Comparison of ENCODE assay signal across 8 mouse cellular contexts in the genomic region with DNA sequence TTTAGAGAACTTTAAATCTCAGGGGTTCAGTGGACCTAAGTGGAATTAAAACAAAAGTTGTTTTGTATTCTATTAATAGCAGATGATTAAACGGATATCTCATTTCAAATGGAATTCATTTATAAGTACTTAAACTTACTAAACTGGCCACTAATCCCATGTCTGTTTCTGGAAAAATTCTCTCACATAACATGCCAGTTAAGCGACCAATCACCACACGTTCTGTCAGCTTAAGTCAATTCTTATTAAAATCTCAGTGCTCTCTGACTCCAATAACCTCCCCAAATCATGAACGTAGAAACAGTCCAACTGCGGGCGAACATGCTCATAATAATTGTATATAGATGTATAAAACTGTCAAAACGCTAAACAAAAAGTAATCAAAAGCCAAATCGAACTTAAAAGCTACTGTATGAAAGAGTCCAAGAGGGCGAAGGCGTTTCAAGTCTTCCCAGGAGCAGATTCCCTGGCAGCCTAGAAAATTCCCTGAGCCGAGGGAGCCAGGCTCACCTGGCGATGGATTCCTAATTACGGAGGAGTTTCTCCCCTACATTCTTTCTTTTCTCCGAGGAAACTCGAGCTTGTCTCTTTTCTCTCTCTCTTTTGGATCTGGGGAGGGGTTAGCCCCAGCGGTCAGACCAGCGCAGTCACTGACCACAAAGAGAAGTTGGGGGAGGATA. TPM values are rescaled to one million over a fixed set of nuclear protein-coding genes. Genes with fewer than 3 reads are reported as not detected.
DNase-seq lines count a peak whose midpoint lies in the region; ATAC-seq and TF ChIP-seq lines count a peak whose summit lies in the region.

No protein-coding gene starts in this region.

- H3K4me1 ChIP-seq in cerebellum, adult 2 months (ENCODE audit: control insufficient read depth, insufficient read depth, low read length): no peaks in the 10 kb centered on the region
- peaks cover 12% of the 10 kb centered on the region for H3K4me1 ChIP-seq in thymus, adult 2 months (replicated peaks; ENCODE audit: control insufficient read depth, insufficient read depth, low read length)
- H3K4me1 ChIP-seq in liver, embryonic 15.5 days (replicated peaks): peaks cover 17% of the 10 kb centered on the region

- H3K9me3 ChIP-seq in liver, embryonic 15.5 days (replicated peaks): no peaks in the 10 kb centered on the region

- no peaks in the 10 kb centered on the region for H3K36me3 ChIP-seq in thymus, adult 2 months (ENCODE audit: control insufficient read depth, insufficient read depth, low read length)
- H3K36me3 ChIP-seq in liver, embryonic 15.5 days (replicated peaks): no peaks in the 10 kb centered on the region

- peak overlapping the region; percentile 66 for H3K4me2 ChIP-seq in liver, embryonic 15.5 days

- H3K9ac ChIP-seq in liver, embryonic 15.5 days: peak overlapping the region; percentile 43

- peak overlapping the region; percentile 54 for H3K4me3 ChIP-seq in cerebellum, adult 2 months (replicated peaks; ENCODE audit: insufficient read depth, low read depth, low read length)
- 0 out of 2 replicates have a peak overlapping the region, but pooled peaks have one; percentile 30 for H3K4me3 ChIP-seq in thymus, adult 2 months (ENCODE audit: control insufficient read depth, insufficient read depth, low read length)
- H3K4me3 ChIP-seq in liver, embryonic 15.5 days (replicated peaks): peak overlapping the region; percentile 54

- no peaks in the 10 kb centered on the region for H3K27me3 ChIP-seq in cerebellum, adult 2 months (ENCODE audit: control insufficient read depth, insufficient read depth, low read length)
- H3K27me3 ChIP-seq in thymus, adult 2 months (ENCODE audit: control insufficient read depth, insufficient read depth, low read length): peaks cover 10% of the 10 kb centered on the region
- H3K27me3 ChIP-seq in liver, embryonic 15.5 days: peaks cover 36% of the 10 kb centered on the region

- no peak for TF ChIP-seq POLR2A in cerebellum, adult 2 months (IDR thresholded peaks at IDR 0.05; ENCODE audit: borderline replicate concordance, insufficient read depth, low read length)
- no peak for TF ChIP-seq POLR2A in thymus, adult 2 months (IDR thresholded peaks at IDR 0.05; ENCODE audit: control insufficient read depth, extremely low read depth, insufficient read depth, low read length, poor library complexity)

- H3K27ac ChIP-seq in cerebellum, adult 2 months (ENCODE audit: insufficient read depth, low read length): no peak overlapping the region
- no peak overlapping the region for H3K27ac ChIP-seq in thymus, adult 2 months (ENCODE audit: control insufficient read depth, insufficient read depth, low read length)
- H3K27ac ChIP-seq in liver, embryonic 15.5 days (replicated peaks): 0 out of 2 replicates have a peak overlapping the region, but pooled peaks have one; percentile 9

- ATAC-seq in liver, embryonic 15.5 days (ENCODE audit: insufficient read depth): no peak
- ATAC-seq in erythroid progenitor cell, adult 5-6 weeks (replicated peaks; ENCODE audit: low FRiP score, poor library complexity, severe bottlenecking): no peak

- no peak for TF ChIP-seq CTCF in cerebellum, adult 2 months (IDR thresholded peaks at IDR 0.05; ENCODE audit: borderline replicate concordance, insufficient read depth, low read depth, low read length)
- no peak for TF ChIP-seq CTCF in thymus, adult 2 months (IDR thresholded peaks at IDR 0.05; ENCODE audit: borderline replicate concordance, control insufficient read depth, extremely low read depth, insufficient read depth, low read length, poor library complexity)

- WGBS in cerebellum, adult 2 months: 28% methylated on average over 17 of the region's 17 CpGs
- 23% methylated on average over 17 of the region's 17 CpGs for WGBS in thymus, adult 2 months
- WGBS in liver, embryonic 15.5 days (ENCODE audit: insufficient replicate concordance): 11% methylated on average over 17 of the region's 17 CpGs

- no peak for DNase-seq in cerebellum, adult 2 months
- DNase-seq in cerebellum, adult 11 months: no peak
- DNase-seq in thymus, adult 2 months: no peak
- no peak for DNase-seq in thymus, postnatal 14 days
- DNase-seq in thymus, adult 18-20 months: no peak
- DNase-seq in cerebellum, postnatal 25 days: no peak

RNA-seq across cellular contexts. Expression of a gene that starts 1.0 kb away (rescaled TPM):
- 0.34 and 1.0 TPM in 2 replicates for polyA plus RNA-seq in cerebellum, adult 2 months (2012; rRNA removed)
- polyA plus RNA-seq in thymus, adult 2 months (2012; rRNA removed): 1.8 and 2.2 TPM in 2 replicates
- 6.9 and 8.0 TPM in 2 replicates for polyA plus RNA-seq in liver, embryonic 15.5 days (2015; fragmentation: Nextera tagmentation; extraction: Ambion mirVana)
- total RNA-seq in erythroid progenitor cell, adult 5-6 weeks (2015; ENCODE audit: low replicate concordance): not detected in 2 replicates
- not detected in 2 replicates for total RNA-seq in erythroid progenitor cell, adult 5-6 weeks (2017; ENCODE audit: low replicate concordance)
